Mouse (Mus musculus): ENCODE measurements around the gene Tnpo1.

Gene Tnpo1

DNA sequence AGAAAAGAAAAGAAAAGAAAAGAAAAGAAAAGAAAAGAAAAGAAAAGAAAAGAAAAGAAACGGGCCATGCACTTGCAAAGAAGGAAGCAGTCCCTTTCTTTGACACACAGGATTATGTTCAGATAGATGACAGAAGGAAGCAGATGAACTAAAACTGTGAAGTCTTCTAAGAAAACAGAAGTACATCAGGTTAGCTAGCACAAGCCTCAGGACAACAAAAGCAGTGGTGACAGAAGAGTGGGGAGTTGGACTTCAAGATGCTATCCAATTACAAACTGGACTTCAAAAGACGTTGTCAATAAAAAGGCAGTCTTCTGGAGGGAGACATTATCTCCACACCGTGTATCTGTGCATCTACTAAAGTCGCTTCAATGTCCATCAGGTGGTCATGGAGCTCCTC is 113.9 kb downstream of the Tnpo1 start:
- no peaks in the 10 kb centered on the region for H3K36me3 ChIP-seq (ENCODE audit: insufficient read depth, low read length)
- peaks cover 24% of the 10 kb centered on the region for H3K4me1 ChIP-seq (replicated peaks; ENCODE audit: low read depth, low read length)
- no peak for TF ChIP-seq CTCF (conservative IDR thresholded peaks at IDR 0.05; ENCODE audit: low read length)
- no peak for TF ChIP-seq NANOG (IDR thresholded peaks at IDR 0.05; ENCODE audit: borderline replicate concordance, low read length)
- TF ChIP-seq POU5F1 (IDR thresholded peaks at IDR 0.05; ENCODE audit: borderline replicate concordance, low read length), result no peak
- no peaks in the 10 kb centered on the region for H3K27me3 ChIP-seq (ENCODE audit: insufficient read depth, low read length)
- no peaks in the 10 kb centered on the region for H3K9me3 ChIP-seq (ENCODE audit: low read length)
- H3K4me3 ChIP-seq (replicated peaks; ENCODE audit: low read length), result no peak overlapping the region

DNA sequence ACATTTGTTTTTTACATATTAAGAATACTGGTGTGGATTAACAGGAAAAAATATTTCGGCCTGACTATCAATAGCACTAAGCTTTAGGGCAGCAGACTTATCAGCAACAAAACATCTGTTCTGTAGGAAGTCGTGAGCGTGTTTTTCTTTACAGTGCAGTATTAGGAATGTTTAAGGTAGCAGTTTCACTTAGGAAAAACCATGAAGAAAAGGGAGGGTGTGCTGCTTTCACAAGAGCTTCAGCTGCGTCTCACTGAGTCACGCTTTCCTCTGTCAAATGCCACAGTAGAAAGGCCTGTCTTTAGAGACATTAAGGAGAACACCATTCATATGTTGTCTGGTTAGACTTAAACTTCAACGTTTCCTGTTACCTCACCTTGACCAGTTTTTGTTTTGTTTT is 116.0 kb downstream of the Tnpo1 start:
- H3K4me1 ChIP-seq (replicated peaks; ENCODE audit: low read depth, low read length), result peaks cover 11% of the 10 kb centered on the region
- H3K27me3 ChIP-seq (ENCODE audit: insufficient read depth, low read length), result no peaks in the 10 kb centered on the region
- H3K36me3 ChIP-seq (ENCODE audit: insufficient read depth, low read length), result peaks cover under 1% of the 10 kb centered on the region; the same call in 1 of the 2 replicates
- no peak overlapping the region for H3K4me3 ChIP-seq (replicated peaks; ENCODE audit: low read length)
- H3K9me3 ChIP-seq (ENCODE audit: low read length), result no peaks in the 10 kb centered on the region
- no peak for TF ChIP-seq NANOG (IDR thresholded peaks at IDR 0.05; ENCODE audit: borderline replicate concordance, low read length)
- no peak for TF ChIP-seq CTCF (conservative IDR thresholded peaks at IDR 0.05; ENCODE audit: low read length)
- no peak for TF ChIP-seq POU5F1 (IDR thresholded peaks at IDR 0.05; ENCODE audit: borderline replicate concordance, low read length)

DNA sequence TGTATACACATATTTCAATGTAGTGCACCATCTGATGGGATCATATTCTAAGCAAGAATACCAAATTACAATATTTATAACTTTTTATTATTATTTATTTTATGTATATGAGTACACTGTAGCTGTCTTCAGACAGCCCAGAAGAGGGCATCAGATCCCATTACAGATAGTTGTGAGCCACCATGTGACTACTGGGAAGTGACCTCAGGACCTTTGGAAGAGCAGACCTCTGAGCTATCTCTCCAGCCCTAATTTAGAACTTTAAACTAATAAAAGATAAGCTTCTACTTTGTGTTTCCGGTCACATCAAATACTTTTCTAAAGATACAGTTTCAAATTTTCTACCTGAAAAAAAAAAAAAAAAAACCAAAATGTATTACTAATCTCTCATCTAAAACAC is 117.1 kb downstream of the Tnpo1 start:
- H3K27me3 ChIP-seq (ENCODE audit: insufficient read depth, low read length), result no peaks in the 10 kb centered on the region
- peaks cover 4% of the 10 kb centered on the region for H3K36me3 ChIP-seq (ENCODE audit: insufficient read depth, low read length)
- peaks cover 10% of the 10 kb centered on the region for H3K4me1 ChIP-seq (replicated peaks; ENCODE audit: low read depth, low read length)
- H3K9me3 ChIP-seq (ENCODE audit: low read length), result no peaks in the 10 kb centered on the region
- no peak overlapping the region for H3K4me3 ChIP-seq (replicated peaks; ENCODE audit: low read length)
- TF ChIP-seq POU5F1 (IDR thresholded peaks at IDR 0.05; ENCODE audit: borderline replicate concordance, low read length) (no peak), NANOG (IDR thresholded peaks at IDR 0.05; ENCODE audit: borderline replicate concordance, low read length) (no peak), CTCF (conservative IDR thresholded peaks at IDR 0.05; ENCODE audit: low read length) (no peak)

DNA sequence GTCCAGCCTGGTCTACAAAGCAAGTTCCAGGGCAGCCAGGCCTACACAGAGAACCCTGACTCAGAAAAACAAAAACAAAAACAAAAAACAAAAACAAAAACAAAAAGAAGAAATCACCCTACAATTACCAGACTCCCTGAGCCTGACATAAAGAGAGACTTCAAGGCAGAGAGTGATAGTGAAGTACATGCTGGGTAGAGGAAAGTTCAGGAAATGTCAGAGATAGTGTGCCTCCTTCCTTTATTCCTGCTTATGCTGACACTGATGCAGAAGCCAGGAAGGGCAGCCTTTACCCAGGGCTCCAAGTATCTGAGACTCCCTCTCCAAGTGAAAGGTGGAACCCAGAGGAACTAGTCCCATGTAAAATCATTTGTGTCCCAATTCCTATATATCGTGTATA is 121.7 kb downstream of the Tnpo1 start:
- H3K27me3 ChIP-seq (ENCODE audit: insufficient read depth, low read length), result no peaks in the 10 kb centered on the region
- H3K9me3 ChIP-seq (ENCODE audit: low read length), result no peaks in the 10 kb centered on the region
- peaks cover 31% of the 10 kb centered on the region for H3K36me3 ChIP-seq (ENCODE audit: insufficient read depth, low read length)
- no peak overlapping the region for H3K4me3 ChIP-seq (replicated peaks; ENCODE audit: low read length)
- no peaks in the 10 kb centered on the region for H3K4me1 ChIP-seq (replicated peaks; ENCODE audit: low read depth, low read length)
- TF ChIP-seq POU5F1 (IDR thresholded peaks at IDR 0.05; ENCODE audit: borderline replicate concordance, low read length) (no peak), CTCF (conservative IDR thresholded peaks at IDR 0.05; ENCODE audit: low read length) (no peak), NANOG (IDR thresholded peaks at IDR 0.05; ENCODE audit: borderline replicate concordance, low read length) (no peak)

DNA sequence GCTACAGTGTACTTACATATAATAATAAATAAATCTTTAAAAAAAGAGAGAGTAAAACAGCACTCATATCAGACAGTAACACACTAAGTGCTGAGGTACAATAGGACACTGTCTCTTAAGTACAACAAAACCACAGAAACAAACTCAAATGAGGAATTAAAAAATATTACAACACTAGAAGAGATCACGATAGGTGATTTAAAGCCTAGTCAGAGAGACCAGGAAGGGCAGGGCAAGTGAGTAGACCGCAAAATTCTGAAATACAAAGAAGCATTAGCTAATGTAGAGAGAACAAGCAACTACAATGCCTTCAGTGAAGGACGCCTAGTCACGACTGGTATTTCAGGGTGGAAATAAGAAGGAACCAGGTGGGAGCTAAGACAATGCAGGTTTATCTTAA is 122.5 kb downstream of the Tnpo1 start:
- Histone ChIP-seq H3K36me3 (ENCODE audit: insufficient read depth, low read length) (peaks cover 37% of the 10 kb centered on the region), H3K4me1 (replicated peaks; ENCODE audit: low read depth, low read length) (no peaks in the 10 kb centered on the region), H3K27me3 (ENCODE audit: insufficient read depth, low read length) (no peaks in the 10 kb centered on the region), H3K9me3 (ENCODE audit: low read length) (no peaks in the 10 kb centered on the region), H3K4me3 (replicated peaks; ENCODE audit: low read length) (no peak overlapping the region)
- TF ChIP-seq CTCF (conservative IDR thresholded peaks at IDR 0.05; ENCODE audit: low read length), result no peak
- TF ChIP-seq NANOG (IDR thresholded peaks at IDR 0.05; ENCODE audit: borderline replicate concordance, low read length), result no peak
- TF ChIP-seq POU5F1 (IDR thresholded peaks at IDR 0.05; ENCODE audit: borderline replicate concordance, low read length), result no peak

DNA sequence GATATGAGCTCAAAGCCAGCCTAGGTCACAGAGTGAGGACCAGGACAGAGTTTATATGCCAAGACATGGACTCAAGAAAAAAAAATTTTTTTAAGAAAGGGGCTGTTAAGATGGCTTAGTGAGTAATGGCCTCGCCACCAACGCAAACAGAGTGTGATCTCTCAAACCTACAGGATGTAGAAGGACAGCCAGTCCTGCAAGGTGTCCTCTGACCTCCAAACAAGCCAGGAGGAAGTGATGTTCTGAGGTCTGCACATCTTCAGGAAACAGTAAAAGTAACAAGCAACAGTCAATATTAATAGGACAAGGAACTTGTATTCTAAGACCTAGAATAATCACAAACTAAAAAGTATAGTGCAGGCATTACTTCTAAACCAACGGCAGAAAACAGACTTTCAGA is 123.2 kb downstream of the Tnpo1 start:
- Histone ChIP-seq H3K27me3 (ENCODE audit: insufficient read depth, low read length) (no peaks in the 10 kb centered on the region), H3K4me3 (replicated peaks; ENCODE audit: low read length) (no peak overlapping the region), H3K9me3 (ENCODE audit: low read length) (no peaks in the 10 kb centered on the region), H3K4me1 (replicated peaks; ENCODE audit: low read depth, low read length) (no peaks in the 10 kb centered on the region), H3K36me3 (ENCODE audit: insufficient read depth, low read length) (peaks cover 40% of the 10 kb centered on the region)
- TF ChIP-seq NANOG (IDR thresholded peaks at IDR 0.05; ENCODE audit: borderline replicate concordance, low read length) (no peak), CTCF (conservative IDR thresholded peaks at IDR 0.05; ENCODE audit: low read length) (no peak), POU5F1 (IDR thresholded peaks at IDR 0.05; ENCODE audit: borderline replicate concordance, low read length) (no peak)

DNA sequence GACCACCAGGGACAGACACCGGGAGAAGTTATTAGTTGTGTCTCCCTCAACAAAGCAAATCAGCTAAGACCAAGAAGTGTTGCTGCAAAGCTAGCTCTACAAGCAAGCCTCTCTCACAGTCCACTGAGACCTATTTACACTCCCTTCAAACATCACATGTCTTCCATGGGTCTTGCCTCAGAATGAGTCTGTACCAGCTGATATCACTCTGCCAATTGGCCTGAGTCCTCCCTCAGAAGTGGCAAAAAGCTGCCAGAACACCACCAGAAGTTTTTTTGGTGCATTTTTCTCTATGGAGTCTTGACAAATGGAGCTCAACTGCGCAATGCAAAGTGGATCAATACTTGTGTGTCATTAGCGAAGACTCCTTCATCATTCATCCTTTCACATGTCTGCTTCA is 130.7 kb downstream of the Tnpo1 start:
- Histone ChIP-seq H3K9me3 (ENCODE audit: low read length) (no peaks in the 10 kb centered on the region), H3K27me3 (ENCODE audit: insufficient read depth, low read length) (no peaks in the 10 kb centered on the region), H3K4me3 (replicated peaks; ENCODE audit: low read length) (no peak overlapping the region), H3K4me1 (replicated peaks; ENCODE audit: low read depth, low read length) (no peaks in the 10 kb centered on the region), H3K36me3 (ENCODE audit: insufficient read depth, low read length) (peaks cover 34% of the 10 kb centered on the region)
- no peak for TF ChIP-seq CTCF (conservative IDR thresholded peaks at IDR 0.05; ENCODE audit: low read length)
- no peak for TF ChIP-seq NANOG (IDR thresholded peaks at IDR 0.05; ENCODE audit: borderline replicate concordance, low read length)
- TF ChIP-seq POU5F1 (IDR thresholded peaks at IDR 0.05; ENCODE audit: borderline replicate concordance, low read length), result no peak

DNA sequence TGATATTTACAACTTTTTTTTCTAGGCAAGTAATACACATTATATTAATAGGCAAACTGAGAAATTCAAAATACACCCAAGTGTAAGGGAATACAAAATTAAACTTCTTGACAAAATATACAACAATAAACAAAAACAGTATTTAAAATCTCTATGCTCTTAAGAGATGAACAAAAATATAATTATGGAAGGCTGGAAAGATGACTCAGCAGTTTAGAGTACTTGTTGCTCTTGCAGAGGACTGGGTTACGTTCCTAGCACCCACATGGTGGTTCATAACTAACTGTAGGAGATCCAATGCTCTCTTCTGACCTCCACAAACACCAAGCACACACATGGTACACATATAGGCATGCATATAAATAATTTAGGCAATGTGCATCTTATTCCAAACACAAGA is 133.3 kb downstream of the Tnpo1 start:
- TF ChIP-seq CTCF (conservative IDR thresholded peaks at IDR 0.05; ENCODE audit: low read length), result no peak
- TF ChIP-seq NANOG (IDR thresholded peaks at IDR 0.05; ENCODE audit: borderline replicate concordance, low read length), result no peak
- no peak for TF ChIP-seq POU5F1 (IDR thresholded peaks at IDR 0.05; ENCODE audit: borderline replicate concordance, low read length)
- no peaks in the 10 kb centered on the region for H3K27me3 ChIP-seq (ENCODE audit: insufficient read depth, low read length)

DNA sequence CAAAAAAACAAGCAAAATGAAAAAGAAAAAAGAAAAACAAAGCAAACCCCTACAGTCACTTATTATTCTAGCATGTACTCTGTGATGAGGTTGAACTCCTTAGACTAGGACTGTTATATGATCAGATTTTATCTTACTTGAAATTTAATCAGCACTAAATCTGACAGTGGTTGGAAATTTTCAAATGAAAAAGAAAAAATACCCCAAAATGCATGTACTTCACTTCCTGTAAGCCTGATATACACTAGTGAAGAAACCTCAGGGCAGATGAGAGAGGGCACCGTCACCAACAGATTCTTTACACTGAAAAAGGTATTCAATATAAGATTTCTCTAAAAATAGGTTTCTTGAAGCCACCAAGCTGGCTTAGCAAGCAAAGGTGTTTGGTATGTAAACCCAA is 134.5 kb downstream of the Tnpo1 start:
- peaks cover 23% of the 10 kb centered on the region for H3K36me3 ChIP-seq (ENCODE audit: insufficient read depth, low read length)
- TF ChIP-seq NANOG (IDR thresholded peaks at IDR 0.05; ENCODE audit: borderline replicate concordance, low read length), result no peak
- TF ChIP-seq CTCF (conservative IDR thresholded peaks at IDR 0.05; ENCODE audit: low read length), result no peak
- TF ChIP-seq POU5F1 (IDR thresholded peaks at IDR 0.05; ENCODE audit: borderline replicate concordance, low read length), result no peak
- H3K4me1 ChIP-seq (replicated peaks; ENCODE audit: low read depth, low read length), result no peaks in the 10 kb centered on the region
- H3K4me3 ChIP-seq (replicated peaks; ENCODE audit: low read length), result no peak overlapping the region
- no peaks in the 10 kb centered on the region for H3K27me3 ChIP-seq (ENCODE audit: insufficient read depth, low read length)
- H3K9me3 ChIP-seq (ENCODE audit: low read length), result no peaks in the 10 kb centered on the region

More for the DNA sequence above, 133.3 kb downstream of the Tnpo1 start:
- Histone ChIP-seq H3K4me3 (replicated peaks; ENCODE audit: low read length) (no peak overlapping the region), H3K36me3 (ENCODE audit: insufficient read depth, low read length) (peaks cover 19% of the 10 kb centered on the region), H3K4me1 (replicated peaks; ENCODE audit: low read depth, low read length) (no peaks in the 10 kb centered on the region), H3K9me3 (ENCODE audit: low read length) (no peaks in the 10 kb centered on the region)
